Mouse (Mus musculus): ENCODE data around the gene Lpcat2. TPM values are rescaled to one million over a fixed set of nuclear protein-coding genes. Genes with fewer than 3 reads are reported as not detected.
"Not testable (repeated sequence)": the region's sequence is repeated elsewhere in the genome, so short reads cannot be mapped to it uniquely, and the experiment has no call there.

Gene Lpcat2
- polyA plus RNA-seq, 1 experiment from 2014 or later = 3.4 TPM

DNA sequence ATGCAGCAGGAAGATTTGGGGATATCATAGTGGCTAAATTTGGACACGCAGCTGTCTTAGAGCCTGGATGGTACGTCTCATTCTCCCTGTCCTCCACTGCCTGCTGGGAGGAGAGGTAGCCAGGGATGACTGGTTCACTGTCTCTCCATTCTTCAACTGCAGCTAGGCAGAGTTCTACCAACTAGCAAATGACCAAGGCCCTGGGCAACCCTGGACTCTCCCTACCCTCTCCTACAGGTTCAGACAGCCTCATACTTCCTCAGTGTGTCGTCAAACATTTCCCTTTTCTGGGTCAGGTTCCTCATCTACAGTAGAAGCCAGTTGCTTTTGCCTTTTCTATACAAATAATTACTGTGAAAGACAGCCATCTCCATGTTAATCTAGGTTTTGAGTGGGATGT lies 466 bp upstream of the Lpcat2 start:
- Histone ChIP-seq H3K27ac (no peak overlapping the region), H3K4me3 (replicated peaks) (peak overlapping the region; percentile 58; the same call in 1 of the 2 replicates), H3K9me3 (replicated peaks) (no peaks in the 10 kb centered on the region), H3K4me1 (replicated peaks) (peaks cover 8% of the 10 kb centered on the region), H3K36me3 (no peaks in the 10 kb centered on the region), H3K27me3 (peaks cover 32% of the 10 kb centered on the region), H3K4me2 (peak overlapping the region; percentile 72), H3K9ac (no peak overlapping the region)
- no peak for DNase-seq
- no peak for ATAC-seq (ENCODE audit: low read depth)
- 50% methylated on average over 3 of the region's 3 CpGs for WGBS (ENCODE audit: insufficient replicate concordance)

DNA sequence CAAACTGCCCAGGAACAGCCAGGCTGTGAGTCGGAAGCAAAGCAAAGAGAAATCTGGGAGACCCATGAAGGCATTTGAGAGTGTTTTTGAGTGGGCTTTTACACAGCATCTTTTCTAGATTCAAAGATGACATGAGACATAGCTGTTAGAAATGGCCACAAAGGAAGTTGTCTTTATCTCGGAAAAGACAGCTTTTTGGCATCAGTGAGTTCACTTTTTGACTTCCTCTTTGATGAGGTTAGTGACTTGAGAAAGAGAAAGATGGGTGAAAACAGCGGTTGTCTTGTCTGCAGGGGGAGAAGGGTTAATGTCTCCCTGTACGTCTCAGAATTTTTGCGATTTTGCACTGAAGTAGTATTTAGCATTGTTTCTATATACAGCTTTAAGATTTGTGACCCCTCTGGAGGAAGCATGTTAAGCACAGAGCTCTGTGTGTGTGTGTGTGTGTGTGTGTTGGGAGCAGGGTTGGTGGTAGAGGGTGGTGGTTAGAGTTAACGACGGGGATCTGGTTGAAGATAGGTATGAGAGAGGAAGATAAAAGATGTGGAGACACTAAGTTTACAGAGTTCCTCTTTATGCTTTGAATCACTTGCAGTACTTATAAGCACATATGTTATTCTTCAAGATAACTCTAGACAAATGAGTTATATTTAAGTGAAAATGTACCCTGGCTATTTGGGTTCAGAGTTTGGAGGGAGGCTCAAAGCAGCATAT lies 1.3 kb downstream of the Lpcat2 start:
- Histone ChIP-seq H3K4me3 (replicated peaks) (peak overlapping the region; percentile 58), H3K27me3 (peaks cover 32% of the 10 kb centered on the region), H3K9me3 (replicated peaks) (no peaks in the 10 kb centered on the region), H3K4me1 (replicated peaks) (peaks cover 8% of the 10 kb centered on the region), H3K27ac (no peak overlapping the region), H3K4me2 (peak overlapping the region; percentile 72), H3K9ac (no peak overlapping the region), H3K36me3 (no peaks in the 10 kb centered on the region)
- WGBS (ENCODE audit: insufficient replicate concordance) = 14% methylated on average over 7 of the region's 7 CpGs
- DNase-seq (no peak), ATAC-seq (ENCODE audit: low read depth) (no peak)

DNA sequence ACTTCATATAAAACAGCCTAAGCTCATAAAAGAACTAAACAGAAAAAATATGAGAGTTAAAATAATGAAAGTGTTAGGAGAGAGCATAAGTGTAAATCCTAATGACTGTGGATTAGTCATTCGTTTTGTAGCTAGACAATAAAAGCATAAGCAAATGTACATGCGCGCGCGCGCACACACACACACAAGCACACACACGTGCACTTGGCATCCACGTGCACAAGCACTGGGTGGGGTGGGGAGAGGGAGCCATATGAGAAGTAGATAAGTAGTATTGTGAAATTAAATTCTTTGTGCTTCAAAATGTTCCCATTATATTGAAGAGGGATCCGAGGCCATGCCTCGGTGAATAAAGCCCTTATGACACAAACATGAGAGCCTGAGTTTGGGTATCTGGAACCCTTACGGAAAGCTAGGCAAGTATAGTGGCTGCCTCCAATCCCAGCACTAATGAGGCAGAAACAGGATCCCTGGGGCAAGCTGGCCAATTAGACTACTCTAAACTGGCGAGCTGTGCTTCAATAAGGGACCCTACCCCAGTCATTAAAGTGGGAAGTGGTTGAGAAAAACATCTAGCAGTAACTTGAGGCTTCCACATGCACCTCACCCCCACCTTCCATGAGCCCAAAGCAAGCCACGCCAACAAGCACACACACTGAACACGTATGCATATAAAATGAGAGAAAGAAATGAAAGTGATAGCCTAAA lies 3.5 kb downstream of the Lpcat2 start:
- Histone ChIP-seq H3K4me1 (replicated peaks) (peaks cover 8% of the 10 kb centered on the region), H3K27ac (no peak overlapping the region), H3K9ac (no peak overlapping the region), H3K4me3 (replicated peaks) (no peak overlapping the region), H3K9me3 (replicated peaks) (no peaks in the 10 kb centered on the region), H3K4me2 (no peak overlapping the region), H3K27me3 (peaks cover 27% of the 10 kb centered on the region), H3K36me3 (no peaks in the 10 kb centered on the region)
- WGBS (ENCODE audit: insufficient replicate concordance) = 76% methylated on average over 14 of the region's 14 CpGs
- ATAC-seq (ENCODE audit: low read depth) (no peak), DNase-seq (no peak)

DNA sequence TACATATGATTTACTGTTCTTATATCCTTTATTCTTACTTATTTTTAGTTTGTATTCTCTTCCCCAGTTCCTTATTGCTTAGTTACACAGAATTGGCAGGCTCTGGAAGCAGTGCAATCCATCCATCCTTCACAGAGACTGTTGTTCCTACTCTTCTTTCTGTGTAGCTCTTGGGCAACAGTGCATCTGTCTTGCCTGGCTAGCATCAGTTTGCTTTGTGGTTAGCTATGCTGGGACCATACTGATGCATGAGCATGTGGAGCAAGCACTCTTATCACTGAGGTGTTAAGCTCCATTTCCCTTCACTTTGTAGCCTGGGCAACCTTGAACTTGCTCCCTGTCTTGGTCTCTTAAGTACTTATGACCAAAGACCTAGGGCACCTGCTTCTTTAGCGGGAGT lies 6.8 kb downstream of the Lpcat2 start:
- Histone ChIP-seq H3K9me3 (replicated peaks) (no peaks in the 10 kb centered on the region), H3K27me3 (no peaks in the 10 kb centered on the region), H3K4me3 (replicated peaks) (no peak overlapping the region), H3K4me2 (no peak overlapping the region), H3K9ac (no peak overlapping the region), H3K36me3 (no peaks in the 10 kb centered on the region), H3K4me1 (replicated peaks) (no peaks in the 10 kb centered on the region), H3K27ac (no peak overlapping the region)
- DNase-seq = no peak
- no peak for ATAC-seq (ENCODE audit: low read depth)
- WGBS (ENCODE audit: insufficient replicate concordance) = 66% methylated on average over 1 of the region's 1 CpGs

DNA sequence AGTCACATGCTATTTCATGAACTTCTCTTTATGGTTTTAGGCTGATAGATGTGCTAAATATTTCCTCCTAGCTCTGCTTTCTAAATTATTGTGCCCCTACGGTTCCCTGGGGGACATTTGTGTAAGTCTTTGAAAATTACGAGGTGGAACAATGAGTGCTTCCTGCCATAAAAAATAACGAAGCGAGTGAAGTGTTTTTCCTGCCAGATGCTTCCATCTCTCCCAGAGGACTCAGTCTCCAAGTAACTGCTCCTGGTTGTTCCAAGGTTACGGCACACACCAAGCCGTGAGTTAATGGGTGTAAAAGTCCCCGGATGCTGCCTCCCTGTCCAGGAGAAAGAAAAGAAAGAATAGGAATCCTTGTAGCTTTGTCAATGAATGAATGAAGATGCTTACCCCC lies 15.1 kb downstream of the Lpcat2 start:
- ATAC-seq (ENCODE audit: low read depth) = no peak
- 66% methylated on average over 7 of the region's 7 CpGs for WGBS (ENCODE audit: insufficient replicate concordance)

DNA sequence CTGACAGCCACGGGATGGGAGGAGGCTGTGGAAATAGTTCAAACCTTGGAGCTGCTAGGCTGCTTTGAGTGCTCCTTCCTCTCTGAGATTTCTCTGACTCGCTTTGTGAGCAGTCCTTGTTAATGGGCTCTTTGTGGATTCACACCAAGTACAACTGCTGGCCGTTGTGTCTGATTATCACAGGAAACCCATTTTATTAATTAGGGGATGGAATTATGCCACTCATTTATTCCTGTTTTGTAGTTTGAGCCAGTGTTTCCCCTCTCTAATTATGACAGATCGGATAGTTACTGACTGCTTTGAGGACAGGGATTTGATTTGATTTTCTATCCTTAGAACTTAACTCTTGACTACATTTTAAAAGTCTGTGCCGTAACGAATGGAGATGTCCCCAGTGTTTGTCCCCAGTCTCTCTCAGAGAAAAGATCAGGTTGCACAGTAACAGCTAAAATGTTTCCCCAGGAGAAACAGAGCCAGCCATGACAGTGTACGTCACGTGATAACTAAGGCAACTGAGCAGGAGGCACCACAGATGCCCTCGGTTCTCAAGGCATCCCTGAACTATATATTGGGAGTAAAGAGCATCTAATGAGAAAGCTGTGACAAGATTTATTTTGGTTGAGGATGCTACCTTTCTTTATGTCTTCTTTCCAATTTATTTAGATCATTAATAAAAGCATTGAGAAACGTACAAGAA lies 17.1 kb downstream of the Lpcat2 start:
- ATAC-seq (ENCODE audit: low read depth) = no peak
- no peak for DNase-seq
- Histone ChIP-seq H3K36me3 (no peaks in the 10 kb centered on the region), H3K4me3 (replicated peaks) (no peak overlapping the region), H3K27ac (no peak overlapping the region), H3K4me2 (no peak overlapping the region), H3K9me3 (replicated peaks) (no peaks in the 10 kb centered on the region), H3K9ac (no peak overlapping the region), H3K27me3 (no peaks in the 10 kb centered on the region), H3K4me1 (replicated peaks) (no peaks in the 10 kb centered on the region)
- 70% methylated on average over 10 of the region's 10 CpGs for WGBS (ENCODE audit: insufficient replicate concordance)

More for the DNA sequence above, 15.1 kb downstream of the Lpcat2 start:
- DNase-seq = no peak
- Histone ChIP-seq H3K36me3 (no peaks in the 10 kb centered on the region), H3K27me3 (no peaks in the 10 kb centered on the region), H3K4me3 (replicated peaks) (no peak overlapping the region), H3K9me3 (replicated peaks) (no peaks in the 10 kb centered on the region), H3K9ac (no peak overlapping the region), H3K4me2 (no peak overlapping the region), H3K4me1 (replicated peaks) (no peaks in the 10 kb centered on the region), H3K27ac (no peak overlapping the region)

DNA sequence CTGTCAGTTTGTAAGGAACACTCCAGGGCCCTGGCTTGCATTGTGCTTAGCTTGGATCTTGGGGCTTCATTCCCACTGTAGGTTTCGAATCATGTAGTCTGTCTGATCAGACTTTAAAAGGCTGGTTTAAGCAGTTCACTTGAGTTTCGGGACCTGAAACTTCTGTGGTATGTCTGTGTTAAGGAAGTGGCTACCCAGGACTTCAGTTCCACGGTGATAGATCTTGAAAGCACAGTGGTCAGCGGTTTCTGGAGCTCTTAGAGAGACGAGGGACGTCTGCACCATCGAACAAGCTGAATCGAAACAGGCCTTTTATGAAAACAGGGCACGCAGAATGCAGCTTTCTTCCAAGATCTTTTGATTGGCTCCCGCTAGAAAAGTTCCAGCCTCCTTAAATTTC lies 20.7 kb downstream of the Lpcat2 start:
- ATAC-seq (ENCODE audit: low read depth) (no peak), DNase-seq (no peak)
- Histone ChIP-seq H3K4me3 (replicated peaks) (no peak overlapping the region), H3K27ac (no peak overlapping the region), H3K36me3 (no peaks in the 10 kb centered on the region), H3K27me3 (no peaks in the 10 kb centered on the region), H3K9me3 (replicated peaks) (no peaks in the 10 kb centered on the region), H3K4me2 (no peak overlapping the region), H3K4me1 (replicated peaks) (no peaks in the 10 kb centered on the region), H3K9ac (no peak overlapping the region)
- WGBS (ENCODE audit: insufficient replicate concordance) = 65% methylated on average over 10 of the region's 10 CpGs

DNA sequence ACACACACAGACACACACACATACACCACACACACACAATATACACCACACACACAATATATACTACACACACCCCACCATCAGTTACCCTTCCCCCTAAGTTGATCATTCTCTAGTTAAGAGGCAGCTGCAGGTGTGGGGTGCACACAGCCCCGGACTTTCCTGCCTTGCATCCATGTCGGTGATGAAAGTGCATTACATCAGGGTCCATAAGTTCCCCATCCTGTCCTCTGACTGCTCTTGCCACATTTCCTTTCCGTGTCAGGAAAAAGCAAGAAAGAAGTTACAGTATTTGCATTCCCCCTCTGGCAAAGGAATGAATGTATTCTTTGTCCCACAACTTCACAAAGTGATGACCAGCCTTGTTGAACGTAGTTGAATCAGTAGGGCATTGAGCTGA lies 26.1 kb downstream of the Lpcat2 start:
- DNase-seq = no peak
- ATAC-seq (ENCODE audit: low read depth) = no peak

DNA sequence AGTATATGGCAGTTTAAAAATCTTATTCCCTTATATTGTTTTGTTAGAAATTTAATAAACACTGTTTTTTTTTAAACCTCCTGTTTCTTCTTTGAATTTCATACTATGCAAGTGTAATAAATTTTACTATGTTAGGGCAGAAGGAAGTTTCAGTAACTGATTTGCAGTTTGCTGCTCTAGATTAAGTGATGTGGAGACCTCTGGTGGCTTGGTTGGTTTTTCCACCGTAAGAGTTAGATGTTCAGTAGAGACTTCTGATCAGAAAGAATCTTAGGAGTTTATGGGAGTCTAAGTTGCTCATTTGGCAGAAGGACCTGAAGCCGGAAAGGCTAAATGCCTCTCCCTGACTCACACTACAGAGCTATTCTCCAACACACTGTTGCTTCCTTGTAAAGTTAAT lies 28.6 kb downstream of the Lpcat2 start:
- H3K27ac ChIP-seq = no peak overlapping the region
- ATAC-seq (ENCODE audit: low read depth) (no peak), DNase-seq (no peak)
- no peaks in the 10 kb centered on the region for H3K4me1 ChIP-seq (replicated peaks)
- 69% methylated on average over 2 of the region's 2 CpGs for WGBS (ENCODE audit: insufficient replicate concordance)
- no peaks in the 10 kb centered on the region for H3K9me3 ChIP-seq (replicated peaks)
- no peak overlapping the region for H3K4me3 ChIP-seq (replicated peaks)
- no peak overlapping the region for H3K4me2 ChIP-seq
- H3K27me3 ChIP-seq = no peaks in the 10 kb centered on the region
- H3K36me3 ChIP-seq = no peaks in the 10 kb centered on the region
- H3K9ac ChIP-seq = no peak overlapping the region

More for the DNA sequence above, 26.1 kb downstream of the Lpcat2 start:
- Histone ChIP-seq H3K9ac (no peak overlapping the region), H3K4me1 (replicated peaks) (no peaks in the 10 kb centered on the region), H3K4me3 (replicated peaks) (no peak overlapping the region), H3K4me2 (no peak overlapping the region), H3K36me3 (no peaks in the 10 kb centered on the region), H3K27me3 (no peaks in the 10 kb centered on the region), H3K27ac (no peak overlapping the region), H3K9me3 (replicated peaks) (no peaks in the 10 kb centered on the region)
- WGBS (ENCODE audit: insufficient replicate concordance) = 45% methylated on average over 4 of the region's 4 CpGs

DNA sequence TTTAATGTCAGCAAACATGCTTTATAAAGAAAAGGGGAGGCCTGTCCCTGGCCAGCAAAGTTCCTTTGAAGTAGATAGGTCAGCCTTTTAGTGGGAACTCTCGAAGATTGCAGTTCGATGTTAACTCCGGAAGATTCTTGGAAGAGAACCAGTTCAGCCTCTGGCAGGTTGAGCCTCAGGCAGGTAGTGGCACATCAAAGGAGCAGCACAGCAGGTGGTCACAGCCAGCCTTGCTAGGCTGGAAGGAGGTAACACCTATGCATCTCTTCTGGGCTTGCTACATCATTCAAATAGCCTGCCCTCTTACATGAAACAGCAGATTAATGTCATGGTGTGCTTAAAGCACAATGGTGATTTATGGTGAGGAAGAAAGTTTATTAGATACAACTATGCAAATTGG lies 37.1 kb downstream of the Lpcat2 start:
- not testable (repeated sequence) for H3K4me1 ChIP-seq (replicated peaks); H3K36me3 ChIP-seq
- WGBS (ENCODE audit: insufficient replicate concordance) = 72% methylated on average over 3 of the region's 3 CpGs

DNA sequence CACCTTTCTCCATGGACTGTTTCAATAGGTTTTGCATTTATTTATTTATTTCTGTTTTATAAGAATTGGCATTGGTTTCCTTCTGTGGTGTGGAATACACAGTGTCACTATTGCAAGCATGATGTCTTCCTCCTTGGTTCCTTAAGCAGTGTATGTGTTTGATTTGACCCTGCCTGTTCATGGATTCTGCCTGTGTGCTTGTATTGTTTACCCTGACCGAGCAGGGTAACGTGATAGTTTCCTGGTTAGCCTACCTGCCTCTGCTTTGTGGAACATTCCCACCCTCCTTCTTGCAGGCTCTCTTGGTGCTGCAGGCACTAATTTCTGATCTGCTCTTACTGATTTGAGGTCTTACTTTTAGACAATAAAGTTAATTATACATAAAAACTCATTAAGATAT lies 38.7 kb downstream of the Lpcat2 start:
- no peak overlapping the region for H3K9ac ChIP-seq
- no peak for ATAC-seq (ENCODE audit: low read depth)
- no peaks in the 10 kb centered on the region for H3K9me3 ChIP-seq (replicated peaks)
- no peaks in the 10 kb centered on the region for H3K27me3 ChIP-seq
- no peaks in the 10 kb centered on the region for H3K36me3 ChIP-seq
- WGBS (ENCODE audit: insufficient replicate concordance) = 64% methylated on average over 2 of the region's 2 CpGs
- H3K4me3 ChIP-seq (replicated peaks) = no peak overlapping the region
- no peaks in the 10 kb centered on the region for H3K4me1 ChIP-seq (replicated peaks)
- no peak overlapping the region for H3K27ac ChIP-seq
- no peak overlapping the region for H3K4me2 ChIP-seq
- DNase-seq = no peak

More for the DNA sequence above, 37.1 kb downstream of the Lpcat2 start:
- not testable (repeated sequence) for H3K9ac ChIP-seq; H3K27ac ChIP-seq; H3K27me3 ChIP-seq; DNase-seq; H3K4me3 ChIP-seq (replicated peaks); ATAC-seq (ENCODE audit: low read depth); H3K9me3 ChIP-seq (replicated peaks); H3K4me2 ChIP-seq

Data from liver, embryonic 13.5 days (tissue).